Mouse (Mus musculus) myocyte (in vitro differentiated cells): ENCODE results near the gene Cacnb2.

Experiments used
- CEBPB ChIP-seq: IDR thresholded peaks from 2 replicates; pipeline ENCODE4 v1.6.1; 2011; ENCODE audit warnings: mild to moderate bottlenecking, moderate library complexity; ENCODE audit not compliant: poor library complexity, insufficient read depth, severe bottlenecking
- E2F4 ChIP-seq: IDR thresholded peaks from one replicate; pipeline ENCODE4 v1.6.1; 2011; ENCODE audit warnings: mild to moderate bottlenecking, control low read depth, moderate library complexity; ENCODE audit not compliant: insufficient read depth
- MAX ChIP-seq: IDR thresholded peaks from one replicate; pipeline ENCODE4 v1.6.1; 2011; ENCODE audit warnings: low read depth, mild to moderate bottlenecking, control low read depth
- MYOG ChIP-seq, 3 experiments: IDR thresholded peaks; one replicate each; pipeline ENCODE4 v1.6.1; 2011; ENCODE audit warnings: control low read depth in 2 of 3, low read depth in 2 of 3, mild to moderate bottlenecking in 2 of 3; ENCODE audit not compliant: insufficient read length in 2 of 3, control insufficient read depth in 1 of 3, insufficient read depth in 1 of 3
- POLR2A ChIP-seq: IDR thresholded peaks from one replicate; pipeline ENCODE4 v1.6.1; 2011; ENCODE audit warnings: low read depth, mild to moderate bottlenecking, control low read depth, moderate library complexity; ENCODE audit not compliant: insufficient read length
- POLR2AphosphoS2 ChIP-seq: IDR thresholded peaks from one replicate; pipeline ENCODE4 v1.6.1; 2011; ENCODE audit warnings: low read depth, control low read depth; ENCODE audit not compliant: insufficient read length
- REST ChIP-seq: IDR thresholded peaks from one replicate; pipeline ENCODE4 v1.6.1; 2011; ENCODE audit warnings: mild to moderate bottlenecking, control low read depth, moderate library complexity; ENCODE audit not compliant: insufficient read depth, insufficient read length
- TCF12 ChIP-seq: IDR thresholded peaks from one replicate; pipeline ENCODE4 v1.6.1; 2011; ENCODE audit warnings: mild to moderate bottlenecking, control low read depth; ENCODE audit not compliant: poor library complexity, insufficient read depth, severe bottlenecking
- TCF3 ChIP-seq: IDR thresholded peaks from one replicate; pipeline ENCODE4 v1.6.1; 2011; ENCODE audit warnings: low read depth, control low read depth; ENCODE audit not compliant: insufficient read length
- USF1 ChIP-seq: IDR thresholded peaks from one replicate; pipeline ENCODE4 v1.6.1; 2011; ENCODE audit warnings: low read depth, mild to moderate bottlenecking, control low read depth, moderate library complexity

DNA sequence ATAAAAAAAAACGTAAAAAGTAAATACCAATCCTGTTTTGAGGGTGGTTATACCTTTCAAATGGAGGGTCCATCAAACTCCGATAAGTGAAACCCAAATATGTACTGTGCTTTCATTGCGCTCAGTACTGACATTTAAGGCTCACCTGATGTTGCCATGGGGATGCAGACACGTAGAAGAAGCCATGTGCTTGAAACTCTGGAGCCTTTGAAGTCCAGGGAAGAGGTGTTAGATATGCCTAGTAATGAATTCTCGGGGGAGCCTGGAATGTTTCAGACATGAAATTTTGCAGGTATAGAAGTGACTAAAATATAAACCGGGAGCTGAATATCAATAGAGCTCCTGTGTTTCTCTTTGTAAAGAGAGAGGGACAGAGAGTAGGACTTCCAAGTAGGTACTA is 37.0 kb downstream of the Cacnb2 start:
- TF ChIP-seq POLR2A (no peak), USF1 (no peak), E2F4 (no peak), MAX (no peak), TCF12 (no peak), TCF3 (no peak), MYOG (IDR thresholded peaks at IDR 0.05; ENCODE audit: control insufficient read depth in 1 of 3, insufficient read depth in 1 of 3, insufficient read length in 2 of 3, low read depth in 2 of 3) (no peak), CEBPB (no peak), REST (no peak), POLR2AphosphoS2 (no peak)
